Mouse (Mus musculus) megakaryocyte progenitor cell, adult 5-6 weeks (primary cell): ENCODE results near the gene Cenps. TPM values are rescaled to one million over a fixed set of nuclear protein-coding genes. Genes with fewer than 3 reads are reported as not detected.

Source experiments
- ATAC-seq: replicated peaks from 2 replicates; pipeline ENCODE4 v1.8.0; 2016; ENCODE audit warnings: mild to moderate bottlenecking, moderate TSS enrichment, inconsistent platforms; ENCODE audit not compliant: poor library complexity
- total RNA-seq, 2 experiments: library from RNA; stranded (forward) in 1 of 2; stranded (reverse) in 1 of 2; fragments of 157-497, 149-512 nt in 1 of 2; fragments of 200-1000 nt in 1 of 2; gene quantifications; 2 replicates each; pipeline versions ENCODE4 v1.2.3 to v1.2.4; 2015 to 2017

Cenps gene
- total RNA-seq, 2 experiments from 2014 or later, result 19.3 to 26.0 TPM

GRCm38 (mm10) chr4:149159203-149159602 lies 21.8 kb upstream of the Cenps start:
- no peak for ATAC-seq

GRCm38 (mm10) chr4:149157415-149157973 lies 20.1 kb upstream of the Cenps start:
- no peak for ATAC-seq

GRCm38 (mm10) chr4:149155711-149156110 lies 18.3 kb upstream of the Cenps start:
- ATAC-seq, result peak; percentile 93

GRCm38 (mm10) chr4:149154859-149155258 lies 17.4 kb upstream of the Cenps start:
- ATAC-seq, result no peak

- no peak for ATAC-seq
Measured at GRCm38 (mm10) chr4:149150721-149151120, 13.3 kb upstream of the Cenps start.

GRCm38 (mm10) chr4:149150256-149150655 lies 12.8 kb upstream of the Cenps start:
- ATAC-seq, result no peak

GRCm38 (mm10) chr4:149149611-149150010 lies 12.2 kb upstream of the Cenps start:
- ATAC-seq, result no peak

GRCm38 (mm10) chr4:149149196-149149595 lies 11.8 kb upstream of the Cenps start:
- no peak for ATAC-seq

GRCm38 (mm10) chr4:149148084-149148483 lies 10.7 kb upstream of the Cenps start:
- no peak for ATAC-seq

GRCm38 (mm10) chr4:149147528-149147927 lies 10.1 kb upstream of the Cenps start:
- ATAC-seq, result no peak

GRCm38 (mm10) chr4:149145151-149145550 lies 7.7 kb upstream of the Cenps start:
- ATAC-seq, result no peak

- peak; percentile 95 for ATAC-seq
Measured at GRCm38 (mm10) chr4:149144459-149144858, 7.0 kb upstream of the Cenps start.

- peak; percentile 47 for ATAC-seq
Measured at GRCm38 (mm10) chr4:149143594-149143993, 6.2 kb upstream of the Cenps start.

- ATAC-seq, result no peak
Measured at GRCm38 (mm10) chr4:149138515-149138914, 1.1 kb upstream of the Cenps start.

GRCm38 (mm10) chr4:149136116-149136850 lies 1.1 kb downstream of the Cenps start:
- no peak for ATAC-seq

GRCm38 (mm10) chr4:149133395-149133794 lies 4.0 kb downstream of the Cenps start:
- ATAC-seq, result no peak

- no peak for ATAC-seq
Measured at GRCm38 (mm10) chr4:149131789-149132565, 5.5 kb downstream of the Cenps start.

GRCm38 (mm10) chr4:149131021-149131752 lies 6.2 kb downstream of the Cenps start:
- ATAC-seq, result no peak

GRCm38 (mm10) chr4:149128467-149128866 lies 9.0 kb downstream of the Cenps start:
- ATAC-seq, result no peak

- ATAC-seq, result no peak
Measured at GRCm38 (mm10) chr4:149126663-149127062, 10.8 kb downstream of the Cenps start, which contains the start of gene Cort. Gene Cort (minus strand): TSS chr4:149126763.

- no peak for ATAC-seq
Measured at GRCm38 (mm10) chr4:149126115-149126509, 11.3 kb downstream of the Cenps start.
